Comparison of ENCODE assay signal across 9 mouse cellular contexts in the genomic region with DNA sequence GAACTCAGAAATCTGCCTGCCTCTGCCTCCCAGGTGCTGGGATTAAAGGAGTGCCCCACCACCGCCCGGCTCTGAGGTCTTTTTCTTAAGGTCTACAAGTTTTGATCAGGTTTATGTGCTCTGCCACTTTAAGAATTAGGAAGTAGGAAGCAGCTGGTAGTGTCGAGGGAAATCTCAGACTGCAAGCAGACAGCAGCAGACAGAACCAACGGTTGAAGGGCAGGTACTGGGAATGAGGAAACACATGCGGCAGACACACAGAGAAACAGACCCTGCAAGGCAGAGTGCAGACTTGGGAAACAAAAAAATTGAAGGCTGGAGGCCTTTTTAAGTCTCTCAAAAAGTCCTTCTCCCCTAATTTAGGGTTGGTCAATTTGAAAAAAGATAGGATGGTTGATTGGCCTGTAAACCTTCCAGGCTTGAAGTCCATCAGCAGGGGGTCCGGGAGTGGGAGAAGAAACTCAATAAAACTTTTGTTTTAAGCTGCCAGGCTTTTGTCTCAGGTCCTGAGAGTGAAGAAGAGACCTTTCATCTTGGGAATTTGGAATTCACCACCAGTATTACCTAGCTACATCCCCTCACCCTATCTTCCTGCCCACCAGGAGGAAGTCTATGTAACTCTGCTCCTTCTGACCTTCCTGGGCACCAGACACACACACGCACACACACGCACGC. TPM values are rescaled to one million over a fixed set of nuclear protein-coding genes. Genes with fewer than 3 reads are reported as not detected.
DNase-seq lines count a peak whose midpoint lies in the region; ATAC-seq and TF ChIP-seq lines count a peak whose summit lies in the region.
"Had no signal": no experiment of that assay in that cellular context is flagged by ENCODE, and none has a peak within 500 bp of the region (broad histone marks: within the 10 kb centered on the region; RNA-seq: fewer than 3 reads in every experiment).

No protein-coding gene starts in this region.

- 44% methylated on average over 9 of the region's 9 CpGs for WGBS in kidney, embryonic 16.5 days
- WGBS in embryonic facial prominence, embryonic 13.5 days, result 46% methylated on average over 9 of the region's 9 CpGs

- no peak overlapping the region for H3K9ac ChIP-seq in kidney, embryonic 16.5 days (replicated peaks; ENCODE audit: low read length)
- no peak overlapping the region for H3K9ac ChIP-seq in embryonic facial prominence, embryonic 13.5 days
- H3K9ac ChIP-seq: forebrain, embryonic 15.5 days had no signal

- no peak for DNase-seq in kidney, postnatal 25 days
- DNase-seq in G1E (ENCODE audit: low spot score), result no peak
- DNase-seq in Muller cell, postnatal 12 days (ENCODE audit: inconsistent ontology term), result no peak
- no peak for DNase-seq in urinary bladder, postnatal 14 days (ENCODE audit: low spot score)

- H3K4me1 ChIP-seq in kidney, embryonic 16.5 days (ENCODE audit: insufficient read depth, low read length), result peaks cover 50% of the 10 kb centered on the region
- H3K4me1 ChIP-seq in G1E (ENCODE audit: insufficient read depth, low read depth, low read length), result peaks cover 90% of the 10 kb centered on the region
- H3K4me1 ChIP-seq in embryonic facial prominence, embryonic 13.5 days, result peaks cover 59% of the 10 kb centered on the region

- no peak for ATAC-seq in kidney, embryonic 16.5 days (ENCODE audit: low FRiP score, low TSS enrichment)
- no peak for ATAC-seq in G1E (ENCODE audit: extremely low read depth, insufficient number of reproducible peaks, low FRiP score, poor library complexity, severe bottlenecking)
- no peak for ATAC-seq in embryonic facial prominence, embryonic 13.5 days (ENCODE audit: insufficient number of reproducible peaks, insufficient read depth, low FRiP score, low TSS enrichment, low read depth)
- ATAC-seq in megakaryocyte progenitor cell, adult 5-6 weeks (replicated peaks; ENCODE audit: poor library complexity), result 0 out of 2 replicates have a peak, but pooled peaks have one; percentile 8
- ATAC-seq in frontal cortex, adult (ENCODE audit: low TSS enrichment), result no peak
- ATAC-seq: forebrain, embryonic 15.5 days had no signal

- no peaks in the 10 kb centered on the region for H3K36me3 ChIP-seq in kidney, embryonic 16.5 days (ENCODE audit: insufficient read depth, low read length)
- peaks cover 38% of the 10 kb centered on the region for H3K36me3 ChIP-seq in G1E (replicated peaks)
- no peaks in the 10 kb centered on the region for H3K36me3 ChIP-seq in embryonic facial prominence, embryonic 13.5 days
- H3K36me3 ChIP-seq: forebrain, embryonic 15.5 days had no signal

- no peak overlapping the region for H3K4me3 ChIP-seq in kidney, embryonic 16.5 days (ENCODE audit: low read length)
- H3K4me3 ChIP-seq in G1E (ENCODE audit: low read depth, low read length), result peak overlapping the region; percentile 20; the same call in 1 of the 2 replicates
- no peak overlapping the region for H3K4me3 ChIP-seq in embryonic facial prominence, embryonic 13.5 days
- H3K4me3 ChIP-seq: forebrain, embryonic 15.5 days had no signal

- no peaks in the 10 kb centered on the region for H3K27me3 ChIP-seq in kidney, embryonic 16.5 days (ENCODE audit: insufficient read depth, low read length)
- no peaks in the 10 kb centered on the region for H3K27me3 ChIP-seq in G1E (ENCODE audit: insufficient read depth, low read length)
- H3K27me3 ChIP-seq in embryonic facial prominence, embryonic 13.5 days, result no peaks in the 10 kb centered on the region
- H3K27me3 ChIP-seq: forebrain, embryonic 15.5 days had no signal

- TF ChIP-seq CTCF in G1E (IDR thresholded peaks at IDR 0.05; ENCODE audit: low read depth, low read length), result no peak

- no peak overlapping the region for H3K4me2 ChIP-seq in kidney, embryonic 16.5 days (replicated peaks; ENCODE audit: low read depth, low read length)
- H3K4me2 ChIP-seq in embryonic facial prominence, embryonic 13.5 days, result no peak overlapping the region
- H3K4me2 ChIP-seq: forebrain, embryonic 15.5 days had no signal

- peak overlapping the region; percentile 69 for H3K27ac ChIP-seq in kidney, embryonic 16.5 days (ENCODE audit: low read length)
- H3K27ac ChIP-seq in embryonic facial prominence, embryonic 13.5 days, result peak overlapping the region; percentile 45; the same call in 1 of the 2 replicates
- H3K27ac ChIP-seq: forebrain, embryonic 15.5 days had no signal

- no peaks in the 10 kb centered on the region for H3K9me3 ChIP-seq in kidney, embryonic 16.5 days (ENCODE audit: low read length)
- H3K9me3 ChIP-seq in G1E (replicated peaks), result no peaks in the 10 kb centered on the region
- no peaks in the 10 kb centered on the region for H3K9me3 ChIP-seq in embryonic facial prominence, embryonic 13.5 days
- H3K9me3 ChIP-seq: forebrain, embryonic 15.5 days had no signal

RNA-seq across cellular contexts. Expression of gene Ccnd3, which starts 4.3 kb away (rescaled TPM):
- polyA plus RNA-seq in kidney, embryonic 16.5 days (2015; fragmentation: Nextera tagmentation; extraction: Ambion mirVana), result 295 and 301 TPM in 2 replicates
- total RNA-seq in G1E (2014; fragmentation: Nextera tagmentation) (229 and 238 TPM in 2 replicates), G1E (2017) (134 and 143 TPM in 2 replicates)
- polyA plus RNA-seq in G1E (2012), result 426 and 439 TPM in 2 replicates
- 359 and 377 TPM in 2 replicates for polyA plus RNA-seq in embryonic facial prominence, embryonic 13.5 days (2015; fragmentation: Nextera tagmentation; extraction: Ambion mirVana)
- 95.3 and 100 TPM in 2 replicates for total RNA-seq in megakaryocyte progenitor cell, adult 5-6 weeks (2015)
- 51.4 and 53.8 TPM in 2 replicates for total RNA-seq in megakaryocyte progenitor cell, adult 5-6 weeks (2017)

RNA-seq across cellular contexts. Expression of gene Taf8, which starts 7.1 kb away (rescaled TPM):
- 35.1 and 35.8 TPM in 2 replicates for polyA plus RNA-seq in kidney, embryonic 16.5 days (2015; fragmentation: Nextera tagmentation; extraction: Ambion mirVana)
- total RNA-seq in G1E (2014; fragmentation: Nextera tagmentation), result 29.1 and 31.1 TPM in 2 replicates
- 39.8 and 47.0 TPM in 2 replicates for total RNA-seq in G1E (2017)
- polyA plus RNA-seq in G1E (2012), result 22.3 and 22.4 TPM in 2 replicates
- polyA plus RNA-seq in embryonic facial prominence, embryonic 13.5 days (2015; fragmentation: Nextera tagmentation; extraction: Ambion mirVana), result 34.1 and 38.1 TPM in 2 replicates
- 14.7 and 19.1 TPM in 2 replicates for total RNA-seq in megakaryocyte progenitor cell, adult 5-6 weeks (2015)
- total RNA-seq in megakaryocyte progenitor cell, adult 5-6 weeks (2017), result 32.1 and 33.4 TPM in 2 replicates
